43 mouse cellular contexts compared by ENCODE assay signal in the genomic region with DNA sequence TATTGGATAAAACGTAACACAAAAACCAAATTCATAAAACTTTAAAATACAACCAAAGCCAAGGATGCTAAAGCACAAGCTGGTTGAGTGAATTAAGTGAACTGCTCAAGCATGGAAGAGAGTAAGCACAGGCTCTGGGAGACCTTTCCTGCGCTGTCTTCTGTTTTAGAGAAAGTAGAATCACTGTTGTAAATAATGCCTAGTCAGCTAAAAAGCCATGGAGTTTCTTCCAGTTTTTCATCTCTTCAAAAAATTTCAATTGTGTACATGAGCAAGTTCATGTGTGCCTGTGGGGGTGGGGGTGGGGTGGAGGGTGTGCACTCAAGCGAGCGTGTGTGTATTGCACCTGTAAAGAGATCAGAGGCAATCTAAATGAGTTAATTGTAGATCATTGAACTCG. TPM values are rescaled to one million over a fixed set of nuclear protein-coding genes. Genes with fewer than 3 reads are reported as not detected.
"Had no signal": no experiment of that assay in that cellular context is flagged by ENCODE, and none has a peak within 500 bp of the region (broad histone marks: within the 10 kb centered on the region; RNA-seq: fewer than 3 reads in every experiment).

No protein-coding gene starts in this region.

- H3K4me2 ChIP-seq: limb, embryonic 12.5 days; limb, embryonic 13.5 days; limb, embryonic 15.5 days; liver, embryonic 11.5 days; liver, embryonic 12.5 days; liver, embryonic 13.5 days; liver, embryonic 15.5 days; lung, embryonic 14.5 days; lung, embryonic 15.5 days; midbrain, embryonic 11.5 days; midbrain, embryonic 12.5 days; midbrain, embryonic 13.5 days; midbrain, embryonic 15.5 days; neural tube, embryonic 12.5 days had no signal

- H3K36me3 ChIP-seq: limb, embryonic 10.5 days; limb, embryonic 12.5 days; limb, embryonic 13.5 days; limb, embryonic 15.5 days; liver, embryonic 12.5 days; liver, embryonic 13.5 days; liver, embryonic 15.5 days; lung, embryonic 15.5 days; midbrain, embryonic 10.5 days; midbrain, embryonic 12.5 days; midbrain, embryonic 13.5 days; midbrain, embryonic 15.5 days; neural tube, embryonic 12.5 days had no signal

- H3K27me3 ChIP-seq: limb, embryonic 12.5 days; limb, embryonic 13.5 days; limb, embryonic 15.5 days; liver, embryonic 12.5 days; liver, embryonic 13.5 days; liver, embryonic 15.5 days; lung, embryonic 15.5 days; megakaryocyte, embryonic 14.5 days; midbrain, embryonic 12.5 days; midbrain, embryonic 13.5 days; midbrain, embryonic 15.5 days; neural tube, embryonic 12.5 days had no signal

- H3K9me3 ChIP-seq: limb, embryonic 10.5 days; limb, embryonic 12.5 days; limb, embryonic 13.5 days; limb, embryonic 15.5 days; liver, embryonic 12.5 days; liver, embryonic 13.5 days; liver, embryonic 15.5 days; lung, embryonic 15.5 days; megakaryocyte, embryonic 14.5 days; midbrain, embryonic 10.5 days; midbrain, embryonic 12.5 days; midbrain, embryonic 13.5 days; midbrain, embryonic 15.5 days; neural tube, embryonic 12.5 days had no signal

- DNase-seq: left cerebral cortex, postnatal 4 days; liver; liver, embryonic 13.5 days; liver, postnatal 0 days; lung, adult 18-20 months; lung, adult 2 months; lung, embryonic 14.5 days; lung, postnatal 10 days; lung, postnatal 14 days; lung, postnatal 36 days; lung, postnatal 4 days; midbrain, embryonic 14.5 days had no signal

- H3K4me1 ChIP-seq: limb, embryonic 10.5 days; limb, embryonic 12.5 days; limb, embryonic 13.5 days; limb, embryonic 15.5 days; liver, embryonic 12.5 days; liver, embryonic 13.5 days; liver, embryonic 15.5 days; lung, embryonic 15.5 days; megakaryocyte, embryonic 14.5 days; midbrain, embryonic 10.5 days; midbrain, embryonic 12.5 days; midbrain, embryonic 13.5 days; midbrain, embryonic 15.5 days; neural tube, embryonic 12.5 days had no signal

- H3K27ac ChIP-seq: limb, embryonic 10.5 days; limb, embryonic 12.5 days; limb, embryonic 13.5 days; limb, embryonic 15.5 days; liver, embryonic 12.5 days; liver, embryonic 13.5 days; liver, embryonic 14.5 days; liver, embryonic 15.5 days; lung, embryonic 15.5 days; macrophage; midbrain, embryonic 10.5 days; midbrain, embryonic 12.5 days; midbrain, embryonic 13.5 days; midbrain, embryonic 15.5 days; neural tube, embryonic 12.5 days had no signal

- H3K9ac ChIP-seq: limb, embryonic 12.5 days; limb, embryonic 13.5 days; limb, embryonic 15.5 days; liver, embryonic 12.5 days; liver, embryonic 13.5 days; liver, embryonic 14.5 days; liver, embryonic 15.5 days; liver, postnatal 0 days; lung, embryonic 14.5 days; lung, embryonic 15.5 days; midbrain, embryonic 12.5 days; midbrain, embryonic 13.5 days; midbrain, embryonic 15.5 days; neural tube, embryonic 12.5 days had no signal

- H3K4me3 ChIP-seq: limb, embryonic 10.5 days; limb, embryonic 12.5 days; limb, embryonic 13.5 days; limb, embryonic 15.5 days; liver, embryonic 12.5 days; liver, embryonic 13.5 days; liver, embryonic 15.5 days; lung, embryonic 15.5 days; megakaryocyte, embryonic 14.5 days; midbrain, embryonic 10.5 days; midbrain, embryonic 12.5 days; midbrain, embryonic 13.5 days; midbrain, embryonic 15.5 days; myocyte; neural tube, embryonic 12.5 days had no signal

- ATAC-seq: liver, embryonic 12.5 days; liver, postnatal 0 days; lung, postnatal 0 days; midbrain, embryonic 13.5 days; midbrain, embryonic 15.5 days; midbrain, embryonic 16.5 days had no signal

RNA-seq across cellular contexts. Expression of a gene that starts 24.1 kb away (rescaled TPM):
- total RNA-seq: left cerebral cortex, postnatal 10 days; left cerebral cortex, postnatal 14 days; left cerebral cortex, postnatal 25 days; left cerebral cortex, postnatal 36 days; left cerebral cortex, postnatal 4 days; megakaryocyte progenitor cell, adult 5-6 weeks; megakaryocyte, adult 5-6 weeks; megakaryocyte-erythroid progenitor cell, adult 5-6 weeks; midbrain, postnatal 0 days; monocyte, adult 5-6 weeks had no signal
- polyA plus RNA-seq: limb, embryonic 10.5 days; limb, embryonic 11.5 days; liver, adult 2 months; liver, embryonic 12.5 days; liver, embryonic 13.5 days; liver, embryonic 14.5 days; macrophage; midbrain, embryonic 11.5 days; midbrain, embryonic 12.5 days; midbrain, embryonic 13.5 days; midbrain, embryonic 14.5 days; midbrain, postnatal 0 days had no signal
